Mouse (Mus musculus) heart, postnatal 10 days (tissue): ENCODE results near the gene Tsnaxip1. TPM values are rescaled to one million over a fixed set of nuclear protein-coding genes. Genes with fewer than 3 reads are reported as not detected.

Experiments used
- DNase-seq, 2 experiments: peaks; one replicate each; pipeline ENCODE4 v3.0.0; 2021
- intact Hi-C: fragments of 180-260 bp; cut with DNase I; formaldehyde crosslinking; loops from one replicate; pipeline ENCODE4 v1.15.1; 2025
- total RNA-seq, 2 experiments: library from RNA; stranded (reverse); gene quantifications; 2 replicates each; pipeline ENCODE4 v1.2.3; 2021

Tsnaxip1 gene
- not detected for total RNA-seq

DNA sequence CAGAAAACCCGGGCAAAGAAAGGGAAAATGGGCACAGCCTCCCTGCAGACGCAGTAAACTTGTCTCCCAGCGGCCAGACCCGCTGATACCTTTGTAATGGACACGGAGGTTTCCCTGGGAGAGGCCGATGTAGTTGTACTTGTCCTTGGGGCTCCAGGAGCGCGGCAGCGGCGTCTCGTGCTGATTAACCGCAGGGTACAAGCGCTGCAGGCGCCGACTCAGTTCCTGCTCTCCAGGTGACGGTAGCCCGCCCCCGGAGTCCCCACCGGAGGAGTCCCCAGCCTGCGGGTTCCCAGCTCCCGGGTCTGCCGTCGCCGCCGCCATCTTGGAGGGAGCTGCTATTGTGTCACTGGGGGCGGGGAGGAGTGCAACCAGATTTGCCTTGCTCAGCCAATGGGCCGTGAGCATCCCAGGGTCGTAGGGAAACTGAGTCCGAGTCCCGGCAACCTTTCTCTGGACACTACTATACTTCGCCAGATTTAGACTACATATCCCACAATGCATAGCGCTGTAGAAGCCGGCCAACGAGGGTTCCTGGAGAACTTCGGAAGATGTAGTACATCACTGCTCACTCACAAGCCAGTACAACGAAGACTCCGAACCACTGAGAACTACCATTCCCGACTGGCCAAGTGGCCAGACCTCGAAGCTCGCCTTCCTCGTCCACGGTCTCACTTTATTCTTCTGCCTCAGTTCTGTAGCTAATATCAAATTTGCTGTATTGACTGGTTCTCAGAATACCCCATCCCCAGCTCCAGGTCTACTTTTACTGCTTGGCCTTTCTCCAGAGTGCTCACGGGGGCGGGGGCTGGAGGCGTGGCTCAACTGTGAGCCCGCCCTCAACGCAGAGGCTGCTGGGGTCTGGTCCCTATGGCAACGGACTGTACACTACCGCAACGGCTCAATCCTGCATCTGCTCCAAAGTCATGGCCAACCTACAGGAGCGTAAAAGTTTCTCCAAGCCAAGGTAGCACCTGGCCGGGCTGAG, at the start of gene Tsnaxip1, which contains the start of gene Ranbp10:
Tsnaxip1 (plus strand) TSS at position 871 of the 988 bp plus-strand sequence.
Ranbp10 (minus strand) TSS at position 490 of the 988 bp plus-strand sequence.
- intact Hi-C loops, result no loop called here
- peak; percentile 98 to 99 for DNase-seq

DNA sequence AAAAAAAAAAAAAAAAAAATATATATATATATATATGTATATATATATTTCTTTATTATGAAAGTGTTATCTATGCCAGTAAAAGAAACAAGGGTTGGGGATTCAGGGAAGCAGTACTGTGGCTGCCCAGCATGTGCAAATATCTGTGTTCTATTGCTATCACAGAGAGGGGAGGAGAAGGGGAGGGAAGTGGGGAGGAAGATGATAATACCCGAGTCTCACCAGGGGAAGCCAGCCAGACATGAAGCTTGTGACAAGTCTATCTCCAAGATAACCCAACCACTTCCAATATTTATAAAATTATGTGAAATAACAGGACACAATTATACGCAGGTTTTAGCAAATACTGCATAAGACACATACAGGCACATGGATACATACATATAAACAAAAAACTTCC, 49.7 kb upstream of the Tsnaxip1 start:
- no peak for DNase-seq
- intact Hi-C loops, result no loop called here

DNA sequence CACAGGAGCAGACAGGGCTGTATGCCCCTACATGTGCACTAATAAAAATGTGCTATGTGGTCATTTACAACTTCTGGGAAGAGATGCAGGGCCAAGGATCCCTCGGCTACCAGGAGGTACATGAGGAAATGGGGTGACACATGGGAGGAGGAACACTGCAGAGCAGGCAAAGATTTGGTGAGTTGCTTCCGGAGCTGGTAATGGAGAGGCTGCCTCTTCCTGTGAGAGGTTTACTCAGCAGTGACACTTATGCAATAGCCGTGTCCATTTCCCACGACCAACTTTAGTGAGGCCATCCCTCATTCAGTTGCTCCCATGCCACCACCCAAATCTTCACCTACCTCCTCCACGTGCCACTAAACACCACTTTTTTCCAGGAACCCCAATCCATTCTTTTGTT, 47.2 kb upstream of the Tsnaxip1 start:
- intact Hi-C loops, result no loop called here

GRCm38 (mm10) chr8:105788241-105788640, 39.3 kb upstream of the Tsnaxip1 start:
- intact Hi-C loops, result loop anchor here (2.0 kb wide), 1 partner anchor 73 kb away; no protein-coding TSS in a partner anchor
- DNase-seq, result peak; percentile 34 to 67

More for the DNA sequence above, 47.2 kb upstream of the Tsnaxip1 start:
- DNase-seq, result no peak

DNA sequence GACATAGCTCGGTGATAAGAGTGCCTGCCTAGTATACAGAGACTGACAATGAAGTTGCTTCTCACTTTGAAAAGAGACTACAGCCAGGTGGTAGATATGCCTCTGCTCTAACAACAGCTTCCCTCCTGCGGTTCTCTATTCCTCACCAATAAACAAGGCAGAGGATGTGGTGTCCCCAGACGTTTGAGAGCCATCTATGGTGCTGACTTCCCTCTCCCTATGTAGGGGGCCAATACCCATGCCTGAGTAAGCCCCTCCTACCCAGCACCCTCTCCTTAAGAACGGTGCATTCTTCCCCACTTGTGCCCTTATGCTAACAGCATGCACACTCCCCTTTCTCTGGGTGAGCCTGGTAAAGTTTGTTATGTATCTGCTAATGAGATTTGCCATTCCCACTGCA, 38.6 kb upstream of the Tsnaxip1 start:
- intact Hi-C loops, result loop anchor here (2.0 kb wide), 1 partner anchor 74 kb away; no protein-coding TSS in a partner anchor
- DNase-seq, result no peak

DNA sequence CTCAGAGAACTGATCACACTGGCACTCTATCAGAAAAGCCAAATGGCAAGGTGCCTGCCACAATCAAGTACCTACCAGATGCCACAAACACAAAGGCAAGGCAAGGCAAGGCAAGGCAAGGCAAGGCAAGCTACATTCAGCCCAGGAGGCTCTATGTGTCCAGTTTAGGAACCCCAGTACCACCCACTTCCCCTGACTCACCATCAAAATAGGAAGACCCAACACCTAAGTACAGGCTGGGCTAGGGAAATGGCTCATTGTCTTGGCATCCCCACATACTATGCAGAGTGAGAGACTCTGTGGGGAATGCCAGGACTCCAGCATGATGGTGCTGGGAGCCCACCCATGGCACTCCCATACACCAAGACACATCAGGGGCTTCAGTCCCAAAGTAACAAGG, 37.9 kb upstream of the Tsnaxip1 start:
- DNase-seq, result no peak
- intact Hi-C loops, result loop anchor here (2.0 kb wide), 1 partner anchor 75 kb away; no protein-coding TSS in a partner anchor

DNA sequence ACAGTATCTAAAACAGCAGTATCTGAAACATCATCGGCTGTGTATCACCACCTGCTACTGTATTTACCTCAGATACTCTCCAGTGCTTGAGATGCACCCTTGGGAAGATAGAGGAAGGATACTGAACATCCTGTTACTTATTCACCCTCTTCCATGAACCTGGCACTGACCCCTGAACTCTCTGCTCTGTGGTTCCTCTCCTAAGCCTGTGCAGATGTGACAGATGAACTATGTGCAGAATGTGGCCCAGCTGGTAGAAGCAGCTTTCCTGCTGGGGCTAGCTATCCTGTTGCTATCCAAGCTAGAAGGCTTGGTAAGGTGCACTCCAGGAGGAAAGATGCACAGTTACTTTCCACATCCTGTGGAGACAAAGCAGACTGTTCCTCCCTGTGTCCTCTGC, 34.2 kb upstream of the Tsnaxip1 start:
- intact Hi-C loops, result no loop called here
- DNase-seq, result no peak

DNA sequence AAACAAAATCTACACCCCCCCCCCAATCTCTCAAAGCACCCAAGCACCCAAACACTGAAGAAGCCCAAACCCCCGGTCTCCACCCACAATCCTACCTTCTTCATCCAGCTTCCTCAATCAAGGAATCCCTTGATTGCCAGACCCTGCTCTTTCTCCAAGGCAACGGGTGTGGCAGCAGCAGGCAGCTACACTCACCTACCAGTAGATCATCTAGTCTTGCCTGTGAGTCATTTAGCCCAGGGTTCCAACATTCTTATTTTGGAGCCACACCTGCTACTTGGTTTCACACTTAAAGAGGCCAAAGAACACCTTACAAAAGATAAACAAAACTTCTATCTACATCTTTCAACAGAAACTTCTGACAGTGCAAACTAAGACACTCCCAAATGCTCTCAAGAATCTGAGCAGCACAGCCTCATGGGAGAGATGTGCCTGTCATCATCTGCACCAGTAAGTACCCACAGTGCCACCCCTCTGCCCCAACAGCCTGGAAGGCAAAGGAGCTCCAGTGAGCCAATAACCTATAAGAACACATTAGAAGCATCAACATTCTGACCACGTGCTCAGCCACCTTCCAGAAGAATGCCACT, 33.4 kb upstream of the Tsnaxip1 start:
- DNase-seq, result no peak
- intact Hi-C loops, result no loop called here

DNA sequence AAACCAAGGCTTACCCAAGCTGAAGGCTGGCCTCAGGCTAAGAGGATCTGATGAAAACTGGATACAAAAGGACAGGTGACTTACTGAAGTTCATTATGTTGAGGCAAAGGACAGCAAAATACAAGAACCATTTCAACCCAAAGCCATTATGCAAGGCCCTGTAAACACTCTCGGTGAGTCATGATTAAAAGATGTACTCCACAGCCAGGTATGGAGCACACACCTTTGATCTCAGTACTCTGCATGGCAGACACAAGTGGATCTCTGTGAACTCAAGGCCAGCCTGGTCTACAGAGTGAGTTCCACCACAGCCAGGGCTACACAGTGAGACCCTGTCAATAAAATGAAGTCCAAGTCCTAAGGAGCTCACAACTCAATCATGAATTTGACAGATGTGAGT, 31.7 kb upstream of the Tsnaxip1 start:
- DNase-seq, result no peak
- intact Hi-C loops, result no loop called here

- no peak for DNase-seq
- intact Hi-C loops, result no loop called here
These were observed 29.1 kb upstream of the Tsnaxip1 start for GRCm38 (mm10) chr8:105798408-105798807.

DNA sequence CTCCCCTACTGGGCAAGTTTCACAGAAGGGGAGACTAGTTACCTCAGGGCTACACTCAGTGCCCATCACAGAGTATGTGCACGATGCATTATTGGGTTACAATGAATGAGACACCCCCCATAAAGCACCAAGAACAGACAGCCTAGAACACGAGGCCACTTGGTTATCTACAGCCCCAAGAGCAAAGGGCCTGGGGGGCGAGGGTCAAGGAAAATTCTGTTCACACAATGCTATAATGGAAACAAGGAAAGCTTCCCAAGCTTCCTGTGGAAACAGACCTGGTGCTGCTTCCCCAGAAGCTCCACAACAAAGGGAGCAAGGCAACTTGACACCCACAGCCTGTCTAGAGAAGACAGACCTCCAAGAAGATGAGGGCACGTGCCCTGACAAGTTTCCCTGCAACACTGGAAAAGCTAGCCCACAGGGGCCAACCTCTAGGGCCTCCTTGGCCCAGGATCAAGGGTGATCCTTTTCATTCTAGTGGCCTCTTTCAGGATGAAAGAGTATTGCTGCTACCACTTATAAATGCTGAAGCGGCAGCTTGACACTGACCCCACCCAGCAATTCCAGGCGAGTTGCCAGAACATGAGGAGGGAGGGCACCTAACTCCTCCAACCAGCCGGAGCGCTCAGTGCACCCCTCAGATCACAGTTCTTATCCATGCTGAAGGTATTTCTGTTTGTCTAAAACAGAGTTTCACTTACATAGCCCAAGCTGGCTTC, 28.3 kb upstream of the Tsnaxip1 start:
- peak; percentile 88 to 89 for DNase-seq
- intact Hi-C loops, result no loop called here

DNA sequence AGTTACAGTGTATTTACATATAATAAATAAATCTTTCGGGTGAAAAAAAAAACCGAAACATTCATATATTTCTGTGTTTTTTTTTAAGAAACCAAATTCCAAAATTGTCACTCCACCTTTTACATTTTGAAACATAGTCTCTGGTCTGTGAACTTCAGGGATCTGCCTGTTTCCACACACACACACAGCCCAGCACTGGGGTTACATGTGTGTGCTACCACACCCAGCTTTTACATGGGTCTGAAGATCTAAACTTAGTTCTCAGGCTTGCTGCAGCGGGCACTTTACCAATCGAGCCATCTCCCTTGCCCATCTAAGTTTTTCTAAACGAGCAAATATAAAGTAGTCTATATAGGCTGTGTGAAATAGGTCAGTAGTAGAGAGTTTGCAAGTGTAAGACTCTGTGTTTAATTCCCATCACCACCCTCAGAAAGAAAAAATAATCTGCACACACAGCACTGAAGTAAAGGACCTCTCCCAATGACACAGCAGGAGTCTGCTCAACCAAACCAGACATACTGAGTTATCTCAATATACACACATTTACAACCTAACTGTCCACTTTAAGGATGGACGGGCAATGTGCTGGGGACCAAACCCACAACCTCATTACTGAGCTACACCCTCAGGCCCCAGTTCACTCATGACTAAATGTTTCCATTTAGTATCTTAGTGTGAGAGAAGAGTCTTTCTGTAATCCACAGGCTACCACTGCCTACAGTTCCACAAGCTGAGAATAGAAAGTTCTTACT, 26.2 kb upstream of the Tsnaxip1 start:
- DNase-seq, result no peak
- intact Hi-C loops, result no loop called here

DNA sequence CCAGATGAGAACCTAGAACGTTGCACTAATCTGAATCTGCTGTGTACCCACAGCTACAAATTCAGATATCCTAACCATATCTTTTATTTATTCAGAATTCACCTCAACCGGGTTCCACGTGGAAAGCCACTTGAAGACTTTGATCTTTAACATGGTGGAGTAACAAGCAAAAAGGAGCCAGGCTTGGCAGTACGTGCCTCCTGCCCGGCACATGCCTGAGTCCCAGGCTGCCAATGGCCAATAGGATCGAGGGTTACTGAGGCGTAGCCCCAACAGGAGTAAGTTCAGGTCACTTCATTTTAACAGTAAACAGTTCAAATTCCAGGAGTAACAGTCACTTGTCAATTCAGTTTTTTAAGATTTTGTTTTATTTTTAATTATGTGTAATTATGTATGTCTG, 22.7 kb upstream of the Tsnaxip1 start:
- DNase-seq, result no peak
- intact Hi-C loops, result no loop called here

- DNase-seq, result no peak
- intact Hi-C loops, result no loop called here
These were observed 22.2 kb upstream of the Tsnaxip1 start for GRCm38 (mm10) chr8:105805346-105805745.

DNA sequence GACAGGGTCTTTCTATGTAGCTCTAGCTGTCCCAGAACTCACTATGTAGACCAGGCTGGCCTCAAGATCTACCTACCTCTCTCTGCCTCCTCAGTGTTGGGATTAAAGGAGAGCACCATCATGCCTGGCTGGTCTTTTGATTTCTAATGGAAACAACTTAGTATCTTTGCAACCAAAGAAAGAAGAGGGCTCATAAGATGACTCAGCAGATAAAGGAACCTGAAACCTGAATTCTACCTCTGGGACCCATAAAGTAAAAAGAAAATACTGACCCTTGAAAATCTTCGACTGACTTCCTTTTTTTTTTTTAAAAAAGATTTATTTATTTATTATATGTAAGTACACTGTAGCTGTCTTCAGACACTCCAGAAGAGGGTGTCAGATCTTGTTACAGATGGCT, 21.6 kb upstream of the Tsnaxip1 start:
- intact Hi-C loops, result no loop called here
- DNase-seq, result no peak

GRCm38 (mm10) chr8:105807766-105808165, 19.8 kb upstream of the Tsnaxip1 start:
- intact Hi-C loops, result no loop called here

GRCm38 (mm10) chr8:105808480-105808879, 19.1 kb upstream of the Tsnaxip1 start:
- intact Hi-C loops, result no loop called here
- DNase-seq, result peak; percentile 37 to 39

More at GRCm38 (mm10) chr8:105807766-105808165, 19.8 kb upstream of the Tsnaxip1 start:
- no peak for DNase-seq

GRCm38 (mm10) chr8:105810245-105810786, 17.2 kb upstream of the Tsnaxip1 start:
- DNase-seq, result no peak
- intact Hi-C loops, result no loop called here

- no peak for DNase-seq
- intact Hi-C loops, result no loop called here
These were observed 16.5 kb upstream of the Tsnaxip1 start for GRCm38 (mm10) chr8:105811061-105811460.

- no peak for DNase-seq
- intact Hi-C loops, result no loop called here
These were observed 16.0 kb upstream of the Tsnaxip1 start for GRCm38 (mm10) chr8:105811543-105811942.
